Mouse (Mus musculus): ENCODE measurements around the gene Kctd4. TPM values are rescaled to one million over a fixed set of nuclear protein-coding genes. Genes with fewer than 3 reads are reported as not detected.

The Kctd4 gene
- polyA plus RNA-seq, 1 experiment from 2014 or later, result 6.5 TPM

DNA sequence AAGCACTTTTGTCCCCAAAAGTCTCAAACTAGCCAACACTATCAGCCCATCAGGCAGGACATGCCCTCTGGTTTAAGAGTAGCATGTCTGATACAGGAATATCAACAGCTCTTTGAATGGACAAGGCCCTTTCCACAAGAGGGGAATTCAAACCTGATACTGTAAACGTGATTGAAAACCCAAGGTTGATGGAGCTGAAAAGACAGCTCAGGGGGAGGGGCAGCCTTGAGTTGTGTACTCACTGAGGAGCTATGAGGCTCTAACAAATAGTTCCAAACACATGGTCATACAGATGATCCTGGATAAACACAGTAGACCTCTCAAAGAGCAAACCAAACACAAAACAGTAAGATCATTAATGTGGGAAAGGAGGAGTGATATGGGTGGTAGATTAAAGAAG, 43.3 kb downstream of the Kctd4 start:
- H3K4me2 ChIP-seq, result no peak overlapping the region
- no peaks in the 10 kb centered on the region; the same call in 1 of the 2 replicates for H3K36me3 ChIP-seq
- no peak overlapping the region for H3K9ac ChIP-seq
- no peaks in the 10 kb centered on the region for H3K4me1 ChIP-seq (replicated peaks)
- no peak for ATAC-seq (ENCODE audit: low read depth)
- no peak overlapping the region for H3K4me3 ChIP-seq
- WGBS, result 78% methylated on average over 1 of the region's 1 CpGs
- no peak overlapping the region for H3K27ac ChIP-seq (replicated peaks)
- H3K27me3 ChIP-seq, result no peaks in the 10 kb centered on the region
- H3K9me3 ChIP-seq, result no peaks in the 10 kb centered on the region

- Histone ChIP-seq H3K9me3 (no peaks in the 10 kb centered on the region), H3K9ac (no peak overlapping the region), H3K4me1 (replicated peaks) (no peaks in the 10 kb centered on the region), H3K27me3 (no peaks in the 10 kb centered on the region), H3K4me2 (no peak overlapping the region), H3K4me3 (no peak overlapping the region), H3K36me3 (no peaks in the 10 kb centered on the region), H3K27ac (replicated peaks) (no peak overlapping the region)
- 92% methylated on average over 4 of the region's 4 CpGs for WGBS
- ATAC-seq (ENCODE audit: low read depth), result no peak
Measured at GRCm38 (mm10) chr14:76001781-76002180, 47.0 kb downstream of the Kctd4 start.

DNA sequence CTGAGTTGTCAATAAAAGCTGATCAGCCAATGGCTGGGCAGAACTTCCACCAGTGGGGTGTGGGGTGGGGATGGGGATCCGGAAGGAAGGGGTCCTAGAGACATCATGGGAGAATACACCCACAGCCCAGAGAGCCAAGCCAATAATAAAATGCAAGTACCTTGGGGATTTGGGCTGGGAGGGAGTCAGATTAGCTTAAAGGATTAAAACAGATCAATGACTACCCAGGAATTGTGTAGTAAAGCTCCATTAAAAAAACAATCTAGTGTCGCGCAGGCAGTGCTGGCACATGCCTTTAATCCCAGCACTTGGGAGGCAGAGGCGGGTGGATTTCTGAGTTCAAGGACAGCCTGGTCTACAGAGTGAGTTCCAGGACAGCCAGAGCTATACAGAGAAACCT, 50.2 kb downstream of the Kctd4 start:
- no peak overlapping the region for H3K4me2 ChIP-seq
- H3K9me3 ChIP-seq, result no peaks in the 10 kb centered on the region
- 96% methylated on average over 4 of the region's 4 CpGs for WGBS
- H3K27ac ChIP-seq (replicated peaks), result no peak overlapping the region
- no peaks in the 10 kb centered on the region for H3K36me3 ChIP-seq
- no peaks in the 10 kb centered on the region for H3K27me3 ChIP-seq
- H3K4me3 ChIP-seq, result no peak overlapping the region
- peaks cover 16% of the 10 kb centered on the region for H3K4me1 ChIP-seq (replicated peaks)
- ATAC-seq (ENCODE audit: low read depth), result no peak
- H3K9ac ChIP-seq, result no peak overlapping the region

DNA sequence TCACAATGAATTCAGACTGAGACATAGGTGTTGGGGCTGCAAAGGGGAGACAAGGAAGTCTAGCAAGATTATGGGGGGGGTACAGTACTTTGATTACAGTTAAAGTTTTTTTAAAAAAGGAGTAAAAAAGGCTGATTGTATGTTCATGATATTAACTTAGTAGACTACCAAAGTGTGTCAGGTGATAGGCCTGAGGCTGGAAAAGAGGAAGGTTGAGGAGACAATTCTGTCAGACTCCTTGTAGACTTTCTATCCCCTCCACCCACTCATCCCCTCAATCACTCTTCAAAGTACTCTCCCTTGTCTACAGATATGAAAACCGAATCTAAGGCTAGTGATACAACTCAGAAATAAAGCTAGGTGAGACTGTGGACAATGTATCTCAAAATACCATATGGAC, 53.4 kb downstream of the Kctd4 start:
- Histone ChIP-seq H3K4me2 (no peak overlapping the region), H3K4me1 (replicated peaks) (peaks cover 17% of the 10 kb centered on the region), H3K9me3 (no peaks in the 10 kb centered on the region), H3K4me3 (no peak overlapping the region), H3K9ac (no peak overlapping the region), H3K27ac (replicated peaks) (no peak overlapping the region), H3K36me3 (no peaks in the 10 kb centered on the region), H3K27me3 (0 out of 2 replicates have a peak, but pooled peaks cover 10% of the 10 kb centered on the region)
- 98% methylated on average over 1 of the region's 1 CpGs for WGBS
- no peak for ATAC-seq (ENCODE audit: low read depth)

DNA sequence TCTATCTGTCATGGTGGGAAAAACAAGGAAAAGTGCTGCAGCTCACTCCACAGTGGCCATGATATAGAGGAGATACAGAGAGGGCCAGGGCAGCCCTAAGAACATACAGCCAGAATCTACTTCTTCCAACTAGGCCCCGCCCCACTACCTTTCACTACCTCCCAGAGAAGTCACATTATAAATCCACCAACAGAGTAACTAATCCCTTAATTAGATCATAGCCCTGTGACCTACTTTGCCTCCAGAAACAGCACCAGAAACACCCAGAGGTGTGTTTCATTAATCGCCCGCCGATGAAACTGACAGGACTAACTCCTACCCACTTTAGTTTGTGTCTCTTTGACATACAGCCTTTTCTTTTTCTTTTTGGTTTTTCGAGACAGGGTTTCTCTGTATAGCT, 54.4 kb downstream of the Kctd4 start:
- ATAC-seq (ENCODE audit: low read depth), result no peak
- Histone ChIP-seq H3K4me3 (peak overlapping the region; percentile 90; the same call in 1 of the 2 replicates), H3K4me1 (replicated peaks) (peaks cover 17% of the 10 kb centered on the region), H3K9ac (0 out of 2 replicates have a peak overlapping the region, but pooled peaks have one; percentile 83), H3K27me3 (0 out of 2 replicates have a peak, but pooled peaks cover 10% of the 10 kb centered on the region), H3K4me2 (peak overlapping the region; percentile 86), H3K9me3 (no peaks in the 10 kb centered on the region), H3K36me3 (no peaks in the 10 kb centered on the region), H3K27ac (replicated peaks) (no peak overlapping the region)
- WGBS, result 85% methylated on average over 5 of the region's 5 CpGs

DNA sequence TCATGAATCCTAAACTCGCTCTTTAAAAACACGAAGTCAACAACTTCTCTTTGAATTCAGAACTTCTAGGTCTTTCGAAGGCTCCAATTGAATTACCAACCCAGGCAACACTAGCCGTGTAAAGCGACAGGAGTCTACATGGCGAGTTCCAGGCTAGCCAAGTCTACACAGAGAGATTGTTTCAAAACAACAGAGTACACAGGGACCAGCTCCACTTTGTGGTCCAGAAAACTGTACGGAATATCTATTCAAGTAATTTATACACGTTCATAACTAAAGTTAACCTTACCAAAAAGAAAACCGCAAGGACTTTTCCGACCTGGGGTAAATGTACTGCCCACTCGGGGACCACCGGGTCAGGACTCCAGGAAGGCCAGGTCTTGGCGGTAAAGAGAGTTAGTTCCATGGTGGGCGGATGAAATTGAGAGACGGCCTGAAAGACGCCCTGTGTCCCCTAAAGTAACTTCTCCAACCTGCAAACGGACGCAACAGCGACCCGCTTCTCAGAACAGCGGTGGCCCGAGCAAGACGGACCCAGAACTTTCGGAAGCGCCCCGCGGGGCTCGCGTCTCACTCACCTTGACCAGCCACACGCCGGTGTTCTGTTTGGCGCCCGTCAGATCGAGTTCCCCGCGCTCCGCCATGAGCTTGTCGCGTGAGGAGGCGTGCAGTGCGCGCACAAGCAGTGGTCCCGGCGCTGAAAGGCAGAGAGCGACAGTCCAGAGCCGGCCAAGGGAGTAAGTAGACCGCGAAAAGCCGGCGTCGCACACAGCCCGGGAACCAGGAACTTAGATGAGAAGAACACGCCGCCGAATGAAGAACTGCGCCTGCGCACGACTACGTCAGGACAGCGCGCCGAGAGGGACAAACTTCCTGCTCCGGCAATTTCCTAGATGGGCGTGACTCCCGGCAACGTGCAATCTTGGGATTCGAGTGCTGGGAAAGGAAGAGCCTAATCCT, 55.6 kb downstream of the Kctd4 start, which contains the start of gene Gtf2f2:
Gene Gtf2f2 (minus strand): TSS at position 764 of the 960 bp plus-strand sequence.
- H3K4me1 ChIP-seq (replicated peaks), result peaks cover 17% of the 10 kb centered on the region
- ATAC-seq (ENCODE audit: low read depth), result peak; percentile 93
- H3K9ac ChIP-seq, result peak within 1 kb of the TSS; percentile 83
- H3K4me2 ChIP-seq, result peak within 1 kb of the TSS; percentile 86
- H3K36me3 ChIP-seq, result no peaks in the 10 kb centered on the region
- 1% methylated on average over 67 of the region's 67 CpGs for WGBS
- H3K27ac ChIP-seq (replicated peaks), result peak within 1 kb of the TSS; percentile 82
- H3K27me3 ChIP-seq, result 0 out of 2 replicates have a peak, but pooled peaks cover 10% of the 10 kb centered on the region
- peak within 1 kb of the TSS; percentile 90 for H3K4me3 ChIP-seq
- no peaks in the 10 kb centered on the region for H3K9me3 ChIP-seq

- no peak overlapping the region for H3K27ac ChIP-seq (replicated peaks)
- no peaks in the 10 kb centered on the region for H3K36me3 ChIP-seq
- H3K9ac ChIP-seq, result no peak overlapping the region
- no peaks in the 10 kb centered on the region for H3K9me3 ChIP-seq
- 0 out of 2 replicates have a peak, but pooled peaks cover 10% of the 10 kb centered on the region for H3K27me3 ChIP-seq
- H3K4me3 ChIP-seq, result peak overlapping the region; percentile 90
- WGBS, result 29% methylated on average over 7 of the region's 7 CpGs
- H3K4me1 ChIP-seq (replicated peaks), result peaks cover 17% of the 10 kb centered on the region
- peak overlapping the region; percentile 86 for H3K4me2 ChIP-seq
- ATAC-seq (ENCODE audit: low read depth), result peak; percentile 37
Measured at GRCm38 (mm10) chr14:76011062-76011457, 56.3 kb downstream of the Kctd4 start.

GRCm38 (mm10) chr14:76014331-76014730, 59.5 kb downstream of the Kctd4 start:
- no peaks in the 10 kb centered on the region for H3K36me3 ChIP-seq
- no peak for ATAC-seq (ENCODE audit: low read depth)
- no peak overlapping the region for H3K4me3 ChIP-seq
- H3K4me1 ChIP-seq (replicated peaks), result peaks cover 26% of the 10 kb centered on the region
- 0 out of 2 replicates have a peak, but pooled peaks cover 10% of the 10 kb centered on the region for H3K27me3 ChIP-seq
- no peak overlapping the region for H3K27ac ChIP-seq (replicated peaks)
- H3K4me2 ChIP-seq, result no peak overlapping the region
- H3K9ac ChIP-seq, result no peak overlapping the region
- 38% methylated on average over 2 of the region's 2 CpGs for WGBS
- no peaks in the 10 kb centered on the region for H3K9me3 ChIP-seq

Other genes starting within 250 kb of the Kctd4 start
- gene Cog3, start 200.5 kb upstream of the Kctd4 start, polyA plus RNA-seq (2015; fragmentation: Nextera tagmentation; extraction: Ambion mirVana), result 17.1 and 19.5 TPM in 2 replicates
- 8.5 and 10.2 TPM in 2 replicates for gene Slc25a30, start 168.0 kb upstream of the Kctd4 start, polyA plus RNA-seq (2015; fragmentation: Nextera tagmentation; extraction: Ambion mirVana)
- 917 and 951 TPM in 2 replicates for gene Tpt1, start 109.9 kb upstream of the Kctd4 start, polyA plus RNA-seq (2015; fragmentation: Nextera tagmentation; extraction: Ambion mirVana)
- gene Gtf2f2, start 55.9 kb downstream of the Kctd4 start, polyA plus RNA-seq (2015; fragmentation: Nextera tagmentation; extraction: Ambion mirVana), result 40.1 and 43.1 TPM in 2 replicates
- gene Gpalpp1, start 155.8 kb downstream of the Kctd4 start, polyA plus RNA-seq (2015; fragmentation: Nextera tagmentation; extraction: Ambion mirVana), result 12.2 and 12.5 TPM in 2 replicates
- 13.3 and 14.3 TPM in 2 replicates for gene Nufip1, start 155.9 kb downstream of the Kctd4 start, polyA plus RNA-seq (2015; fragmentation: Nextera tagmentation; extraction: Ambion mirVana)